Comparison of ENCODE assay signal across 15 mouse cellular contexts in genomic region chr12:107868291-107868690, GRCm38 (mm10).
"Had no signal": no experiment of that assay in that cellular context is flagged by ENCODE, and none has a peak within 500 bp of the region (broad histone marks: within the 10 kb centered on the region; RNA-seq: fewer than 3 reads in every experiment).

No protein-coding gene starts in this region.

- H3K27ac ChIP-seq: neural tube, embryonic 15.5 days; stomach, embryonic 15.5 days; stomach, postnatal 0 days had no signal

- H3K27me3 ChIP-seq: neural tube, embryonic 15.5 days; stomach, embryonic 15.5 days had no signal

- H3K4me2 ChIP-seq: neural tube, embryonic 15.5 days; stomach, embryonic 15.5 days had no signal

- H3K4me1 ChIP-seq: neural tube, embryonic 15.5 days; stomach, embryonic 15.5 days had no signal

- H3K4me3 ChIP-seq: neural tube, embryonic 15.5 days; stomach, embryonic 15.5 days had no signal

- DNase-seq: retina, postnatal 1 day; right cerebral cortex, adult 18-20 months; right cerebral cortex, postnatal 14 days; right cerebral cortex, postnatal 25 days; right cerebral cortex, postnatal 4 days; spleen, adult 18-20 months; thymus, adult 18-20 months; thymus, adult 2 months; thymus, postnatal 14 days; thymus, postnatal 25 days; thymus, postnatal 36 days; thymus, postnatal 4 days had no signal

- H3K9ac ChIP-seq: neural tube, embryonic 15.5 days; stomach, embryonic 15.5 days had no signal

- H3K36me3 ChIP-seq: neural tube, embryonic 15.5 days; stomach, embryonic 15.5 days had no signal

- H3K9me3 ChIP-seq: neural tube, embryonic 15.5 days; stomach, embryonic 15.5 days had no signal
